Mouse (Mus musculus) embryonic fibroblast, embryonic 13.5 days (primary cell): Measurements from ENCODE around the gene Bag6.

Experiments used
- CTCF ChIP-seq: IDR thresholded peaks from 2 replicates; pipeline ENCODE4 v1.5.1; 2011; ENCODE audit warnings: mild to moderate bottlenecking, control low read depth, low read length, moderate library complexity, borderline replicate concordance; ENCODE audit not compliant: insufficient read depth
- POLR2A ChIP-seq: IDR thresholded peaks from 2 replicates; pipeline ENCODE4 v1.6.1; 2011; ENCODE audit warnings: low read depth, mild to moderate bottlenecking, control low read depth, low read length, moderate library complexity

GRCm38 (mm10) chr17:35153931-35154330 is 19.0 kb downstream of the Bag6 start:
- no peak for TF ChIP-seq CTCF
- TF ChIP-seq POLR2A = no peak
